Comparison of ENCODE assay signal across 8 mouse cellular contexts in the genomic region with DNA sequence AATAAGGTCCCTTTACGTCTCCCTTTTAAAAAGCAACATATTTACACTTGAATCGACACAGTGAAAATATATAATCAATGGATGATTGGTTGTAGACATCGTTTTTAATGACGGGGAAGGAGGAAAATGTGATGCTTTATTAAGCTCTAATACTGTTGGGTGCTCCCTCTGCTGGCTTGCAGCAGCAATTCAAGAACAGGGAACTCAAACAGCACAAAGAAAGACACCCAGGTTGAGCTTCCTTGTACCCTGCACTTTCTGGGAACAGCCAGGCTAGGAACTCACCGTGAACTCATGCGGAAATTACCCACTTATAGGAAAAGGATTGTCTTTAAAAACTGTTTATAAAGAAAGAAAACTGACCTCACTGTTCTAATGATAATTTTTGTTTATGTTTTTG.
A peak's percentile ranks its signal among the peaks of the same experiment; 100 is the strongest.
DNase-seq lines count a peak whose midpoint lies in the region; ATAC-seq and TF ChIP-seq lines count a peak whose summit lies in the region.

No protein-coding gene starts in this region.

- no peaks in the 10 kb centered on the region for H3K36me3 ChIP-seq in forebrain, embryonic 10.5 days (replicated peaks)
- no peaks in the 10 kb centered on the region for H3K36me3 ChIP-seq in intestine, embryonic 15.5 days

- WGBS in forebrain, embryonic 10.5 days: 33% methylated on average over 6 of the region's 6 CpGs
- 25% methylated on average over 6 of the region's 6 CpGs for WGBS in intestine, embryonic 15.5 days
- 15% methylated on average over 6 of the region's 6 CpGs for WGBS in lung, adult 2 months

- no peak for TF ChIP-seq POLR2A in lung, adult 2 months (IDR thresholded peaks at IDR 0.05; ENCODE audit: borderline replicate concordance, extremely low read depth, low read depth, low read length)

- H3K9ac ChIP-seq in intestine, embryonic 15.5 days: no peak overlapping the region

- peak; percentile 39; the same call in 1 of the 2 replicates for TF ChIP-seq CTCF in lung, adult 2 months (IDR thresholded peaks at IDR 0.05; ENCODE audit: insufficient read depth, low read length)

- H3K27me3 ChIP-seq in forebrain, embryonic 10.5 days (ENCODE audit: poor library complexity, severe bottlenecking): no peaks in the 10 kb centered on the region
- H3K27me3 ChIP-seq in intestine, embryonic 15.5 days (replicated peaks): no peaks in the 10 kb centered on the region

- peak overlapping the region; percentile 70 for H3K27ac ChIP-seq in forebrain, embryonic 10.5 days
- H3K27ac ChIP-seq in intestine, embryonic 15.5 days: no peak overlapping the region

- H3K4me1 ChIP-seq in forebrain, embryonic 10.5 days: peaks cover 22% of the 10 kb centered on the region
- 0 out of 2 replicates have a peak, but pooled peaks cover 5% of the 10 kb centered on the region for H3K4me1 ChIP-seq in intestine, embryonic 15.5 days (replicated peaks)
- H3K4me1 ChIP-seq in lung, adult 2 months (ENCODE audit: control insufficient read depth, insufficient read depth, low read length): peaks cover 9% of the 10 kb centered on the region

- no peaks in the 10 kb centered on the region for H3K9me3 ChIP-seq in forebrain, embryonic 10.5 days
- H3K9me3 ChIP-seq in intestine, embryonic 15.5 days: no peaks in the 10 kb centered on the region

- no peak overlapping the region for H3K4me2 ChIP-seq in intestine, embryonic 15.5 days (replicated peaks)

- ATAC-seq in intestine, embryonic 15.5 days: peak; percentile 85

- no peak overlapping the region for H3K4me3 ChIP-seq in forebrain, embryonic 10.5 days
- no peak overlapping the region for H3K4me3 ChIP-seq in intestine, embryonic 15.5 days (replicated peaks)
- H3K4me3 ChIP-seq in lung, adult 2 months (replicated peaks; ENCODE audit: extremely low read depth, low read depth, low read length): no peak overlapping the region

- DNase-seq in adrenal gland, postnatal 10 days: peak; percentile 42
- no peak for DNase-seq in adrenal gland, adult 2 months
- DNase-seq in urinary bladder, postnatal 25 days (ENCODE audit: low spot score): peak; percentile 11
- no peak for DNase-seq in urinary bladder, postnatal 10 days (ENCODE audit: low spot score)
- peak; percentile 26 for DNase-seq in forebrain, embryonic 10.5 days (ENCODE audit: extremely low spot score, low spot score)
- no peak for DNase-seq in lung, adult 2 months
- DNase-seq in retina, adult 2 months (ENCODE audit: low read depth, low spot score): peak; percentile 22

Comparison
In these comparisons a context has a peak if more than half of its experiments do, and no peak if none do; other contexts are left out.
1. DNase-seq: peak in adrenal gland, postnatal 10 days (single experiment), urinary bladder, postnatal 25 days (single experiment), forebrain, embryonic 10.5 days (single experiment) and retina, adult 2 months (single experiment); none in adrenal gland, adult 2 months (single experiment), urinary bladder, postnatal 10 days (single experiment) and lung, adult 2 months (single experiment).